Mouse (Mus musculus) layer of hippocampus, adult 2 months (tissue): ENCODE measurements at regions not wholly inside any gene's neighbourhood (a gene's known extent, or its start where the extent isn't known, plus 50 kb on each side); places are given as distances from the start of the nearest gene placed in this dataset.

Experiments used
- DNase-seq, 2 experiments: peaks; one replicate each; pipeline ENCODE4 v3.0.0; 2022; ENCODE audit warnings: low spot score in 2 of 2
- H3K27ac ChIP-seq: fragments of 200-600 bp; 2 replicates; pipeline ENCODE4 v1.8.1; 2022
- H3K4me3 ChIP-seq: fragments of 200-600 bp; 2 replicates; pipeline ENCODE4 v1.8.1; 2022; ENCODE audit warnings: mild to moderate bottlenecking
- CTCF ChIP-seq: fragments of 200-600 bp; conservative IDR thresholded peaks from 2 replicates; pipeline ENCODE4 v1.8.1; 2022; ENCODE audit warnings: antibody characterized with exemption, mild to moderate bottlenecking, moderate library complexity

DNA sequence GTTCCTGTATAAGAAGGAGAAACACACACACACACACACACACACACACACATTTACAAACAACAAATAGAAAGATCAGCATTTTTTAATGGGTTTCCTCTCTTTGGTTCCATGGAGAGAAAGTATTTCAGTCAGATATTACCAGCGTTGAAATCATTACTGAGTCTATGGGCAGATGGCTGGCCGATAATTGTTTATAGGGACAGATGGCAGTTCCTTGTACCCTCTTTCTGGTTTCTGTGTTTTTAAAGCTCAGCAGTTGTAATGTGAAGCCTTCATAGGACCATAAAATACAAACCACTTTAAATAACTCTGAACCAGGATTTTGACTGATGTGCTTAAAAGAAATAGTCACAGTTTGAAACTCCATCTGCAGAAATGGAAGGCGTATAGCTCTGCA is 487.5 kb upstream of the Cypt14 start:
- TF ChIP-seq CTCF = no peak
- peak; percentile 37 to 48 for DNase-seq

GRCm38 (mm10) chrX:40336555-40336954 is 473.2 kb upstream of the Cypt14 start:
- H3K27ac ChIP-seq = no peak overlapping the region
- TF ChIP-seq CTCF = no peak
- no peak overlapping the region for H3K4me3 ChIP-seq
- peak in 1 of 2 experiments; percentile 4 for DNase-seq

More for the DNA sequence above, 487.5 kb upstream of the Cypt14 start:
- Histone ChIP-seq H3K4me3 (no peak overlapping the region), H3K27ac (no peak overlapping the region)
